Mouse (Mus musculus) lung, postnatal 4 days (tissue): ENCODE results near the gene Zglp1.

Experiments used
- DNase-seq, 2 experiments: peaks; one replicate each; pipeline ENCODE4 v3.0.0; 2021

The Zglp1 gene

GRCm38 (mm10) chr9:21025258-21025810 lies 41.6 kb downstream of the Zglp1 start:
- peak; percentile 74 to 85 for DNase-seq

GRCm38 (mm10) chr9:21022726-21023125 lies 44.2 kb downstream of the Zglp1 start:
- no peak for DNase-seq

- DNase-seq = peak in 1 of 2 experiments; percentile 71
These were observed 44.6 kb downstream of the Zglp1 start for GRCm38 (mm10) chr9:21022288-21022687.

GRCm38 (mm10) chr9:21021363-21021762 lies 45.5 kb downstream of the Zglp1 start:
- DNase-seq = no peak

GRCm38 (mm10) chr9:21018600-21018999 lies 48.3 kb downstream of the Zglp1 start:
- DNase-seq = peak in 1 of 2 experiments; percentile 42

- DNase-seq = peak in 1 of 2 experiments; percentile 38
These were observed 49.7 kb downstream of the Zglp1 start for GRCm38 (mm10) chr9:21017177-21017575.

- peak in 1 of 2 experiments; percentile 49 for DNase-seq
These were observed 50.3 kb downstream of the Zglp1 start for GRCm38 (mm10) chr9:21016331-21017176.

- peak; percentile 89 to 90 for DNase-seq
These were observed 51.2 kb downstream of the Zglp1 start, which contains the start of gene Icam1 for GRCm38 (mm10) chr9:21015571-21016130. Icam1 (plus strand) TSS chr9:21015985.

GRCm38 (mm10) chr9:21014691-21015570 lies 52.0 kb downstream of the Zglp1 start:
- DNase-seq = peak; percentile 81 to 83
